Mouse (Mus musculus) limb, embryonic 15.5 days (tissue): ENCODE measurements around the gene Stx19. TPM values are rescaled to one million over a fixed set of nuclear protein-coding genes. Genes with fewer than 3 reads are reported as not detected.

ENCODE experiments used
- ATAC-seq: fragments of 200-750 bp; cut with Nextera tagmentation; 2 replicates; pipeline ENCODE4 v1.8.0; 2017; ENCODE audit warnings: low read depth, moderate TSS enrichment; ENCODE audit not compliant: insufficient number of reproducible peaks, low FRiP score, low TSS enrichment
- H3K27ac ChIP-seq: fragments of 300-500 bp; sonication (generic); 2 replicates; pipeline ENCODE4 v1.5.1; 2015; ENCODE audit warnings: moderate library complexity, mild to moderate bottlenecking, inconsistent platforms
- H3K27me3 ChIP-seq: fragments of 300-500 bp; sonication (generic); 2 replicates; pipeline ENCODE4 v1.6.1; 2015; ENCODE audit warnings: inconsistent platforms
- H3K36me3 ChIP-seq: fragments of 300-500 bp; sonication (generic); 2 replicates; pipeline ENCODE4 v1.6.1; 2015; ENCODE audit warnings: inconsistent platforms
- H3K4me1 ChIP-seq: fragments of 300-500 bp; sonication (generic); 2 replicates; pipeline ENCODE4 v1.6.1; 2015; ENCODE audit warnings: inconsistent platforms
- H3K4me2 ChIP-seq: fragments of 300-500 bp; sonication (generic); 2 replicates; pipeline ENCODE4 v1.6.1; 2015; ENCODE audit warnings: mild to moderate bottlenecking, inconsistent platforms
- H3K4me3 ChIP-seq: fragments of 300-500 bp; sonication (generic); 2 replicates; pipeline ENCODE4 v1.5.1; 2015; ENCODE audit warnings: mild to moderate bottlenecking, inconsistent platforms
- H3K9ac ChIP-seq: fragments of 300-500 bp; sonication (generic); 2 replicates; pipeline ENCODE4 v1.6.1; 2015; ENCODE audit warnings: inconsistent platforms
- H3K9me3 ChIP-seq: fragments of 300-500 bp; sonication (generic); 2 replicates; pipeline ENCODE4 v1.6.1; 2016; ENCODE audit warnings: inconsistent platforms
- WGBS: fragments of 180-500 bp; shearing (Covaris S2); methylation state at CpG from one replicate; pipeline ENCODE4 v1.1.7; 2015; 5-methylcytosine and 5-hydroxymethylcytosine counted together
- microRNA-seq: library from miRNA; unstranded; fragments of <30 nt; microRNA quantifications from one replicate; pipeline ENCODE4, GENCODE M21; 2016
- polyA plus RNA-seq: library from polyadenylated mRNA; unstranded; fragments of >200 nt; fragmentation: Nextera tagmentation; extraction: Ambion mirVana; gene quantifications from 2 replicates; pipeline ENCODE4 v1.2.1, GENCODE M21; 2015

Gene Stx19
- polyA plus RNA-seq, 1 experiment from 2014 or later = 2.1 TPM

GRCm38 (mm10) chr16:62854191-62855068 is 40.0 kb downstream of the Stx19 start, which contains the start of gene Pros1:
Gene Pros1 (plus strand): TSS chr16:62854307.
- 4% methylated on average over 33 of the region's 42 CpGs for WGBS
- peak within 1 kb of the TSS; percentile 79 for H3K27ac ChIP-seq
- ATAC-seq = peak; percentile 86
- no peaks in the 10 kb centered on the region for H3K36me3 ChIP-seq
- peak within 1 kb of the TSS; percentile 57 for H3K9ac ChIP-seq
- H3K4me2 ChIP-seq = peak within 1 kb of the TSS; percentile 65
- no peaks in the 10 kb centered on the region for H3K9me3 ChIP-seq
- H3K27me3 ChIP-seq = no peaks in the 10 kb centered on the region
- no peaks in the 10 kb centered on the region; the same call in 1 of the 2 replicates for H3K4me1 ChIP-seq
- H3K4me3 ChIP-seq = peak within 1 kb of the TSS; percentile 60

- Histone ChIP-seq H3K4me2 (no peak overlapping the region), H3K4me3 (no peak overlapping the region), H3K27me3 (no peaks in the 10 kb centered on the region), H3K4me1 (no peaks in the 10 kb centered on the region; the same call in 1 of the 2 replicates), H3K9me3 (no peaks in the 10 kb centered on the region), H3K27ac (no peak overlapping the region), H3K9ac (no peak overlapping the region), H3K36me3 (no peaks in the 10 kb centered on the region)
- no peak for ATAC-seq
- WGBS = 77% methylated on average over 6 of the region's 6 CpGs
Measured at GRCm38 (mm10) chr16:62855385-62855784, 40.9 kb downstream of the Stx19 start.

GRCm38 (mm10) chr16:62856273-62856672 is 41.8 kb downstream of the Stx19 start:
- Histone ChIP-seq H3K4me2 (no peak overlapping the region), H3K27me3 (no peaks in the 10 kb centered on the region), H3K9ac (no peak overlapping the region), H3K27ac (no peak overlapping the region), H3K4me3 (no peak overlapping the region), H3K36me3 (no peaks in the 10 kb centered on the region), H3K4me1 (no peaks in the 10 kb centered on the region; the same call in 1 of the 2 replicates), H3K9me3 (no peaks in the 10 kb centered on the region)
- WGBS = 92% methylated on average over 2 of the region's 2 CpGs
- no peak for ATAC-seq

GRCm38 (mm10) chr16:62857498-62857897 is 43.0 kb downstream of the Stx19 start:
- ATAC-seq = no peak
- Histone ChIP-seq H3K4me1 (no peaks in the 10 kb centered on the region; the same call in 1 of the 2 replicates), H3K4me3 (no peak overlapping the region), H3K9ac (no peak overlapping the region), H3K36me3 (no peaks in the 10 kb centered on the region), H3K27me3 (no peaks in the 10 kb centered on the region), H3K27ac (no peak overlapping the region), H3K9me3 (no peaks in the 10 kb centered on the region), H3K4me2 (no peak overlapping the region)
- WGBS = 89% methylated on average over 2 of the region's 2 CpGs

GRCm38 (mm10) chr16:62858018-62858417 is 43.5 kb downstream of the Stx19 start:
- ATAC-seq = no peak
- H3K4me2 ChIP-seq = no peak overlapping the region
- H3K9ac ChIP-seq = no peak overlapping the region
- no peak overlapping the region for H3K4me3 ChIP-seq
- H3K27ac ChIP-seq = no peak overlapping the region
- no peaks in the 10 kb centered on the region for H3K36me3 ChIP-seq
- H3K4me1 ChIP-seq = no peaks in the 10 kb centered on the region; the same call in 1 of the 2 replicates
- H3K9me3 ChIP-seq = no peaks in the 10 kb centered on the region
- WGBS = 94% methylated on average over 1 of the region's 1 CpGs
- H3K27me3 ChIP-seq = no peaks in the 10 kb centered on the region

GRCm38 (mm10) chr16:62860140-62860539 is 45.7 kb downstream of the Stx19 start:
- Histone ChIP-seq H3K27ac (no peak overlapping the region), H3K4me2 (no peak overlapping the region), H3K9ac (no peak overlapping the region), H3K9me3 (no peaks in the 10 kb centered on the region), H3K36me3 (no peaks in the 10 kb centered on the region), H3K4me3 (no peak overlapping the region), H3K27me3 (no peaks in the 10 kb centered on the region), H3K4me1 (no peaks in the 10 kb centered on the region; the same call in 1 of the 2 replicates)
- ATAC-seq = no peak
- 76% methylated on average over 1 of the region's 1 CpGs for WGBS

- H3K4me2 ChIP-seq = no peak overlapping the region
- H3K4me1 ChIP-seq = no peaks in the 10 kb centered on the region
- H3K27me3 ChIP-seq = no peaks in the 10 kb centered on the region
- 63% methylated on average over 6 of the region's 6 CpGs for WGBS
- H3K27ac ChIP-seq = 0 out of 2 replicates have a peak overlapping the region, but pooled peaks have one; percentile 14
- H3K9ac ChIP-seq = no peak overlapping the region
- no peak overlapping the region for H3K4me3 ChIP-seq
- H3K9me3 ChIP-seq = no peaks in the 10 kb centered on the region
- no peaks in the 10 kb centered on the region for H3K36me3 ChIP-seq
- ATAC-seq = no peak
Measured at GRCm38 (mm10) chr16:62861455-62861854, 47.0 kb downstream of the Stx19 start.

- no peak for ATAC-seq
- H3K4me1 ChIP-seq = no peaks in the 10 kb centered on the region
- no peaks in the 10 kb centered on the region for H3K36me3 ChIP-seq
- no peak overlapping the region for H3K4me3 ChIP-seq
- WGBS = 51% methylated on average over 5 of the region's 5 CpGs
- H3K4me2 ChIP-seq = no peak overlapping the region
- no peaks in the 10 kb centered on the region for H3K9me3 ChIP-seq
- H3K27ac ChIP-seq = no peak overlapping the region
- no peak overlapping the region for H3K9ac ChIP-seq
- H3K27me3 ChIP-seq = no peaks in the 10 kb centered on the region
Measured at GRCm38 (mm10) chr16:62872688-62873117, 58.2 kb downstream of the Stx19 start.

GRCm38 (mm10) chr16:62873180-62873579 is 58.7 kb downstream of the Stx19 start:
- no peak overlapping the region for H3K27ac ChIP-seq
- H3K4me3 ChIP-seq = no peak overlapping the region
- H3K27me3 ChIP-seq = no peaks in the 10 kb centered on the region
- H3K36me3 ChIP-seq = no peaks in the 10 kb centered on the region
- ATAC-seq = no peak
- H3K4me2 ChIP-seq = no peak overlapping the region
- WGBS = 18% methylated on average over 4 of the region's 4 CpGs
- H3K9ac ChIP-seq = no peak overlapping the region
- H3K4me1 ChIP-seq = no peaks in the 10 kb centered on the region
- no peaks in the 10 kb centered on the region for H3K9me3 ChIP-seq

Small RNA genes lying within 50 kb of the gene (microRNA-seq; reads per million reads assigned to microRNA genes)
- gene Gm25986 = not detected

Other genes with a start within 250 kb of the Stx19 start
- gene Nsun3, start 27.9 kb upstream of the Stx19 start, polyA plus RNA-seq = 7.6 and 8.1 TPM in 2 replicates
- gene Arl13b, start 32.4 kb downstream of the Stx19 start, polyA plus RNA-seq = 25.2 and 27.3 TPM in 2 replicates
- gene Pros1, start 39.6 kb downstream of the Stx19 start, polyA plus RNA-seq = 52.9 and 58.4 TPM in 2 replicates